Mouse (Mus musculus) heart, adult 10 weeks (tissue): ENCODE data around the gene Fgf10. TPM values are rescaled to one million over a fixed set of nuclear protein-coding genes. Genes with fewer than 3 reads are reported as not detected.

Experiments
- polyA plus RNA-seq: library from polyadenylated mRNA; stranded (reverse); fragments of 350-450 nt; fragmentation: Illumina TruSeq; extraction: RNeasy Lipid Tissue Mini Kit (QIAGEN cat#74804); gene quantifications from one replicate; pipeline ENCODE4 v1.2.3, GENCODE M21; 2014; ENCODE audit warnings: low read depth, low replicate concordance

Fgf10 gene
- polyA plus RNA-seq = 0.50 TPM

GRCm38 (mm10) chr13:118669491-118669890, at the start of gene Fgf10:
Gene Fgf10 (plus strand): TSS chr13:118669791.

